Mouse (Mus musculus) heart, adult 2 months (tissue): ENCODE measurements around the gene P2ry6. TPM values are rescaled to one million over a fixed set of nuclear protein-coding genes. Genes with fewer than 3 reads are reported as not detected.

Experiments
- DNase-seq, 2 experiments: peaks; one replicate each; pipeline ENCODE4 v3.0.0; 2021
- H3K27ac ChIP-seq: fragments of 200-600 bp; 2 replicates; pipeline ENCODE4 v1.8.1; 2022
- H3K27me3 ChIP-seq: fragments of 200-500 bp; 2 replicates; pipeline ENCODE4 v1.6.1; 2012; ENCODE audit warnings: mild to moderate bottlenecking, low read length, inconsistent platforms, mixed read lengths; ENCODE audit not compliant: control insufficient read depth, insufficient read depth
- H3K36me3 ChIP-seq: fragments of 200-500 bp; 2 replicates; pipeline ENCODE4 v1.6.1; 2012; ENCODE audit warnings: low read length, inconsistent platforms; ENCODE audit not compliant: control insufficient read depth, insufficient read depth
- H3K4me1 ChIP-seq: fragments of 200-500 bp; 2 replicates; pipeline ENCODE4 v1.6.1; 2011; ENCODE audit warnings: low read length; ENCODE audit not compliant: control insufficient read depth, insufficient read depth
- H3K4me3 ChIP-seq: fragments of 200-600 bp; 2 replicates; pipeline ENCODE4 v1.8.1; 2022
- H3K79me2 ChIP-seq: fragments of 200-500 bp; replicated peaks from 2 replicates; pipeline ENCODE4 v1.6.1; 2012; ENCODE audit warnings: mild to moderate bottlenecking, inconsistent platforms, low read length, moderate library complexity, mixed read lengths; ENCODE audit not compliant: control insufficient read depth, insufficient read depth
- H3K9ac ChIP-seq: fragments of 200-500 bp; 2 replicates; pipeline ENCODE4 v1.6.1; 2012; ENCODE audit warnings: low read depth, mild to moderate bottlenecking, control low read depth, inconsistent platforms, low read length, mixed read lengths
- CTCF ChIP-seq: fragments of 200-600 bp; IDR thresholded peaks from 2 replicates; pipeline ENCODE4 v1.8.1; 2022; ENCODE audit warnings: antibody characterized with exemption, mild to moderate bottlenecking, moderate library complexity
- EP300 ChIP-seq: fragments of 200-500 bp; IDR thresholded peaks from 2 replicates; pipeline ENCODE4 v1.6.1; 2011; ENCODE audit warnings: low read depth, low read length, control low read depth; ENCODE audit not compliant: insufficient read depth
- POLR2A ChIP-seq: fragments of 200-500 bp; IDR thresholded peaks from 2 replicates; pipeline ENCODE4 v1.6.1; 2011; ENCODE audit warnings: mild to moderate bottlenecking, low read depth, low read length, control low read depth; ENCODE audit not compliant: insufficient read depth
- WGBS: fragments of 180-500 bp; shearing (Covaris S2); methylation state at CpG from one replicate; pipeline ENCODE4 v1.1.7; 2018; 5-methylcytosine and 5-hydroxymethylcytosine counted together
- intact Hi-C: fragments of 180-260 bp; cut with DNase I; formaldehyde crosslinking; loops from one replicate; pipeline ENCODE4 v1.15.1; 2025
- long read RNA-seq: library from polyadenylated mRNA; stranded (forward); transcript quantifications from one replicate; pipeline ENCODE4 v2.0.0, GENCODE M21; 2021
- polyA plus RNA-seq: library from polyadenylated mRNA; depleted of rRNA; stranded (reverse); fragments of >200 nt; gene quantifications from 2 replicates; pipeline ENCODE4 v1.2.3, GENCODE M21; 2012; rRNA removed
- total RNA-seq, 2 experiments: library from RNA; stranded (reverse); gene quantifications; 2 replicates each; pipeline ENCODE4 v1.2.3; 2021

Gene P2ry6
- total RNA-seq: 1 to 10 TPM; 3.6 to 4.2 TPM
- 9.6 and 11.1 TPM in 2 replicates for polyA plus RNA-seq
- long read RNA-seq, partial matches to known transcripts: 0 of 3 reads
- long read RNA-seq, other reads (novel, unspliced or antisense): 1 of 3 reads

GRCm38 (mm10) chr7:100974135-100974903 is at the start of gene P2ry6:
TSS of gene P2ry6 (minus strand) at chr7:100974649.
- peak; percentile 60 to 64 for DNase-seq
- no peak for TF ChIP-seq CTCF
- TF ChIP-seq POLR2A: no peak
- TF ChIP-seq EP300: no peak
- Histone ChIP-seq H3K79me2 (no peaks in the 10 kb centered on the region), H3K27ac (peak within 1 kb of the TSS; percentile 20; the same call in 1 of the 2 replicates), H3K9ac (peak within 1 kb of the TSS; percentile 31), H3K4me1 (peaks cover 10% of the 10 kb centered on the region), H3K4me3 (peak within 1 kb of the TSS; percentile 32; the same call in 1 of the 2 replicates), H3K36me3 (no peaks in the 10 kb centered on the region), H3K27me3 (no peaks in the 10 kb centered on the region)
- intact Hi-C loops: no loop called here
- 7% methylated on average over 36 of the region's 36 CpGs for WGBS

GRCm38 (mm10) chr7:101017492-101017891 is 43.0 kb upstream of the P2ry6 start:
- no peak for TF ChIP-seq CTCF
- TF ChIP-seq EP300: no peak
- no peak for TF ChIP-seq POLR2A
- no peaks in the 10 kb centered on the region for H3K79me2 ChIP-seq
- H3K27me3 ChIP-seq: no peaks in the 10 kb centered on the region
- 49% methylated on average over 6 of the region's 6 CpGs for WGBS
- no peak overlapping the region for H3K9ac ChIP-seq
- DNase-seq: no peak
- H3K27ac ChIP-seq: no peak overlapping the region
- H3K4me3 ChIP-seq: no peak overlapping the region
- intact Hi-C loops: no loop called here
- H3K4me1 ChIP-seq: peaks cover 6% of the 10 kb centered on the region
- H3K36me3 ChIP-seq: no peaks in the 10 kb centered on the region

GRCm38 (mm10) chr7:101017021-101017461 is 42.6 kb upstream of the P2ry6 start:
- no peak overlapping the region for H3K27ac ChIP-seq

GRCm38 (mm10) chr7:101014985-101015384 is 40.5 kb upstream of the P2ry6 start:
- no peaks in the 10 kb centered on the region for H3K36me3 ChIP-seq
- no peak overlapping the region for H3K9ac ChIP-seq
- 76% methylated on average over 1 of the region's 1 CpGs for WGBS
- no peaks in the 10 kb centered on the region for H3K27me3 ChIP-seq
- intact Hi-C loops: no loop called here
- H3K4me1 ChIP-seq: peaks cover 8% of the 10 kb centered on the region
- peaks cover under 1% of the 10 kb centered on the region; the same call in 1 of the 2 replicates for H3K79me2 ChIP-seq
- no peak overlapping the region for H3K4me3 ChIP-seq
- H3K27ac ChIP-seq: no peak overlapping the region
- DNase-seq: no peak
- TF ChIP-seq POLR2A (no peak), CTCF (no peak), EP300 (no peak)

More at GRCm38 (mm10) chr7:101017021-101017461, 42.6 kb upstream of the P2ry6 start:
- DNase-seq: peak in 1 of 2 experiments; percentile 36
- intact Hi-C loops: no loop called here
- H3K4me1 ChIP-seq: peaks cover 7% of the 10 kb centered on the region
- no peaks in the 10 kb centered on the region for H3K79me2 ChIP-seq
- H3K36me3 ChIP-seq: no peaks in the 10 kb centered on the region
- no peak overlapping the region for H3K9ac ChIP-seq
- H3K27me3 ChIP-seq: no peaks in the 10 kb centered on the region
- WGBS: 70% methylated on average over 7 of the region's 7 CpGs
- no peak overlapping the region for H3K4me3 ChIP-seq
- TF ChIP-seq POLR2A (no peak), EP300 (no peak), CTCF (no peak)

- TF ChIP-seq CTCF: no peak
- no peak for TF ChIP-seq POLR2A
- Histone ChIP-seq H3K9ac (no peak overlapping the region), H3K79me2 (peaks cover 2% of the 10 kb centered on the region; the same call in 1 of the 2 replicates), H3K36me3 (no peaks in the 10 kb centered on the region), H3K4me3 (no peak overlapping the region), H3K27ac (no peak overlapping the region), H3K4me1 (peaks cover 10% of the 10 kb centered on the region), H3K27me3 (no peaks in the 10 kb centered on the region)
- peak in 1 of 2 experiments; percentile 27 for DNase-seq
- WGBS: 66% methylated on average over 9 of the region's 9 CpGs
- intact Hi-C loops: no loop called here
Observed at GRCm38 (mm10) chr7:101014041-101014440, 39.6 kb upstream of the P2ry6 start.

- H3K9ac ChIP-seq: peak within 1 kb of the TSS; percentile 88
- H3K4me1 ChIP-seq: peaks cover 11% of the 10 kb centered on the region
- H3K4me3 ChIP-seq: peak within 1 kb of the TSS; percentile 68
- intact Hi-C loops: loop anchor here (1.0 to 2.0 kb wide), 3 partner anchors 14 to 36 kb away; no protein-coding TSS in a partner anchor
- DNase-seq: no peak
- H3K79me2 ChIP-seq: peaks cover 2% of the 10 kb centered on the region; the same call in 1 of the 2 replicates
- 75% methylated on average over 4 of the region's 4 CpGs for WGBS
- H3K36me3 ChIP-seq: no peaks in the 10 kb centered on the region
- TF ChIP-seq CTCF (no peak), POLR2A (no peak), EP300 (no peak)
- peak within 1 kb of the TSS; percentile 87 for H3K27ac ChIP-seq
- no peaks in the 10 kb centered on the region for H3K27me3 ChIP-seq
Observed at GRCm38 (mm10) chr7:101012541-101012940, 38.1 kb upstream of the P2ry6 start, which contains the start of gene P2ry2. TSS of gene P2ry2 (minus strand) at chr7:101012866.
